Mouse (Mus musculus): ENCODE results near the gene Rps4x. TPM values are rescaled to one million over a fixed set of nuclear protein-coding genes. Genes with fewer than 3 reads are reported as not detected.

Gene Rps4x
- total and polyA plus RNA-seq, 3 experiments = 1,993 to 2,760 TPM; not detected in 1

- TF ChIP-seq UBTF (IDR thresholded peaks at IDR 0.05; ENCODE audit: borderline replicate concordance, insufficient read depth, low read depth, low read length) (no peak), MXI1 (IDR thresholded peaks at IDR 0.05; ENCODE audit: low read depth, low read length) (no peak), EP300 (IDR thresholded peaks at IDR 0.05; ENCODE audit: low read depth in 1 of 2, low read length in 2 of 2) (peak in 1 of 2 experiments; percentile 19; a peak in 1 of 4 replicates), MEF2A (IDR thresholded peaks at IDR 0.05; ENCODE audit: extremely low read depth, insufficient replicate concordance, low read depth, low read length, poor library complexity, severe bottlenecking) (no peak), MAX (IDR thresholded peaks at IDR 0.05; ENCODE audit: low read length) (peak; percentile 44; the same call in 1 of the 2 replicates), ZC3H11A (IDR thresholded peaks at IDR 0.05; ENCODE audit: low read depth, low read length) (no peak), USF2 (IDR thresholded peaks at IDR 0.05; ENCODE audit: borderline replicate concordance in 1 of 2, insufficient read depth in 1 of 2, low read depth in 1 of 2, low read length in 2 of 2) (peak in 1 of 2 experiments; percentile 65; a peak in 2 of 4 replicates), SMC3 (IDR thresholded peaks at IDR 0.05; ENCODE audit: low read depth, low read length) (no peak), BHLHE40 (IDR thresholded peaks at IDR 0.05; ENCODE audit: borderline replicate concordance, low read depth, low read length) (peak; percentile 94), NELFE (IDR thresholded peaks at IDR 0.05; ENCODE audit: low read depth, low read length) (peak; percentile 72)
These were observed 32.4 kb downstream of the Rps4x start, which contains the start of gene Ercc6l (continued) for GRCm38 (mm10) chrX:102156618-102157422.

GRCm38 (mm10) chrX:102141157-102141556 is 48.0 kb downstream of the Rps4x start:
- Histone ChIP-seq H3K27ac (ENCODE audit: control insufficient read depth, low read depth, low read length) (no peak overlapping the region), H3K36me3 (ENCODE audit: control insufficient read depth in 1 of 2, insufficient read depth in 2 of 2, low read length in 2 of 2) (no peaks in the 10 kb centered on the region; a peak in 2 of 4 replicates), H3K27me3 (ENCODE audit: control insufficient read depth in 1 of 2, insufficient read depth in 2 of 2, low read length in 2 of 2) (no peaks in the 10 kb centered on the region), H3K79me2 (ENCODE audit: control insufficient read depth, insufficient read depth, low read length, poor library complexity) (no peaks in the 10 kb centered on the region), H3K9me3 (replicated peaks; ENCODE audit: insufficient read depth, low read length) (no peaks in the 10 kb centered on the region), H3K9ac (ENCODE audit: control insufficient read depth, low read depth, low read length, poor library complexity, severe bottlenecking) (no peak overlapping the region), H3K4me3 (ENCODE audit: control insufficient read depth in 1 of 2, insufficient read depth in 1 of 2, low read depth in 2 of 2, low read length in 2 of 2) (no peak overlapping the region), H3K4me1 (ENCODE audit: control insufficient read depth in 1 of 2, insufficient read depth in 2 of 2, low read length in 2 of 2) (no peaks in the 10 kb centered on the region)
- TF ChIP-seq UBTF (IDR thresholded peaks at IDR 0.05; ENCODE audit: borderline replicate concordance, insufficient read depth, low read depth, low read length) (no peak), NRF1 (IDR thresholded peaks at IDR 0.05; ENCODE audit: insufficient read depth, low read depth, low read length, poor library complexity, severe bottlenecking) (no peak), RAD21 (IDR thresholded peaks at IDR 0.05; ENCODE audit: low read depth, low read length) (no peak), SMC3 (IDR thresholded peaks at IDR 0.05; ENCODE audit: low read depth, low read length) (no peak), ELF1 (IDR thresholded peaks at IDR 0.05; ENCODE audit: low read depth, low read length) (no peak), BHLHE40 (IDR thresholded peaks at IDR 0.05; ENCODE audit: borderline replicate concordance, low read depth, low read length) (no peak), GATA1 (IDR thresholded peaks at IDR 0.05; ENCODE audit: low read depth, low read length) (no peak), POLR2AphosphoS5 (IDR thresholded peaks at IDR 0.05; ENCODE audit: borderline replicate concordance, low read depth, low read length) (no peak), KAT2A (conservative IDR thresholded peaks at IDR 0.05; ENCODE audit: low read depth, low read length) (no peak), POLR2AphosphoS2 (IDR thresholded peaks at IDR 0.05; ENCODE audit: low read length) (no peak), MYC (IDR thresholded peaks at IDR 0.05; ENCODE audit: low read depth, low read length) (no peak), TBP (IDR thresholded peaks at IDR 0.05; ENCODE audit: low read depth, low read length) (no peak), ZC3H11A (IDR thresholded peaks at IDR 0.05; ENCODE audit: low read depth, low read length) (no peak), POLR2A (IDR thresholded peaks at IDR 0.05; ENCODE audit: control insufficient read depth in 1 of 2, insufficient read depth in 1 of 2, low read depth in 1 of 2, low read length in 2 of 2, poor library complexity in 1 of 2) (no peak), EP300 (IDR thresholded peaks at IDR 0.05; ENCODE audit: low read depth in 1 of 2, low read length in 2 of 2) (no peak), CHD1 (IDR thresholded peaks at IDR 0.05; ENCODE audit: low read depth, low read length) (no peak), CTCF (IDR thresholded peaks at IDR 0.05 in 2 of 3, conservative IDR thresholded peaks at IDR 0.05 in 1 of 3; ENCODE audit: control insufficient read depth in 1 of 3, insufficient read depth in 1 of 3, low read depth in 2 of 3, low read length in 3 of 3, poor library complexity in 1 of 3, severe bottlenecking in 1 of 3) (no peak), GABPA (IDR thresholded peaks at IDR 0.05; ENCODE audit: low read depth, low read length) (no peak)
- DNase-seq (ENCODE audit: low read depth, low spot score) = no peak

All from MEL (cell line).